Mouse (Mus musculus): ENCODE measurements around the gene Smad1. TPM values are rescaled to one million over a fixed set of nuclear protein-coding genes. Genes with fewer than 3 reads are reported as not detected.

The Smad1 gene
- total RNA-seq, 1 experiment from 2014 or later, result 30.6 TPM

GRCm38 (mm10) chr8:79360302-79360701 is 39.0 kb downstream of the Smad1 start:
- DNase-seq, result no peak

GRCm38 (mm10) chr8:79355721-79356434 is 43.4 kb downstream of the Smad1 start:
- DNase-seq, result no peak

GRCm38 (mm10) chr8:79354009-79354408 is 45.3 kb downstream of the Smad1 start:
- DNase-seq, result no peak

- DNase-seq, result no peak
Observed at GRCm38 (mm10) chr8:79351916-79352315, 47.4 kb downstream of the Smad1 start.

GRCm38 (mm10) chr8:79350805-79351204 is 48.5 kb downstream of the Smad1 start:
- no peak for DNase-seq

DNA sequence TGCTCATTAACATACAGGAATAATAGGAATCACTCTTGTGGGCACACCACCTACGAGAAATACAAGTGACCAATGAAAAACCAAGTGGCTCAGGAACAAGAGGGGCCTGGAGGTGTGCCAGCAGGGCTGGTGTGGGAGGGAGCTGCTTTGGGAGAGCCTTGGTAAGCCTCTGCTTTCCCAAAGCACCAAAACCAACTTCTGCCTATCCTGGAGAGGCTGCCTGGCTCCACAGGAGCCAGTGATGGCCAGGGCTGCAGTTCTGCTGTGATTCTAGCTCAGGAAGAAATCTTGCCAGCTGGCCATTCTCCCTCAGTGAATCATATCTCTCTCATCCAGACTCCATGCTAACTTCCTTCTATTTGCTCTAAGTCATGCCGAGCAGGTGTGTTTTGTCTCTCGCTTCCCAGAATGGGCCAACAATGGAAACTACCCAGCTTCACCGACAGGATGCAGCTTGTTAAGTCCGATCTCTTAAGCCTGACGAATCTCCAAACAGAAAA is 49.2 kb downstream of the Smad1 start:
- DNase-seq, result no peak

- no peak for DNase-seq
Observed at GRCm38 (mm10) chr8:79346414-79346813, 52.9 kb downstream of the Smad1 start.

DNA sequence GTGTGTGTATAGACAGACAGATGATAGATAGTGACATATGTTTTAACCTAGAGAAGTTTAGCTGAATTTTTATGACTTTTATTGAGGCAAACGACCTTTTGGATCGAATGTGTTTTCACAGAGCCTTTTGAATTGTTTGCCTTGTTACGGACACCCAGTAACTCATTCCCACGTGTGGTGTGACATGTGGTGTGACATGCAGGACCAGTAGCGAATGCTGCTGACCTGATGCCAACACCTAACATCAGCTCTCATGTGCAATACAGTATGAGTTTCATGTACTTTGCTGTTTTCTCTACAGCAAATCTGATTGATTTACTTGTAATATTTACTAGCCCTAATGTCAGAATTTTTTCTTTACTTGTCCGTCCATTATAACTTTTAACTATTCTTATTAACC is 53.5 kb downstream of the Smad1 start:
- DNase-seq, result no peak

DNA sequence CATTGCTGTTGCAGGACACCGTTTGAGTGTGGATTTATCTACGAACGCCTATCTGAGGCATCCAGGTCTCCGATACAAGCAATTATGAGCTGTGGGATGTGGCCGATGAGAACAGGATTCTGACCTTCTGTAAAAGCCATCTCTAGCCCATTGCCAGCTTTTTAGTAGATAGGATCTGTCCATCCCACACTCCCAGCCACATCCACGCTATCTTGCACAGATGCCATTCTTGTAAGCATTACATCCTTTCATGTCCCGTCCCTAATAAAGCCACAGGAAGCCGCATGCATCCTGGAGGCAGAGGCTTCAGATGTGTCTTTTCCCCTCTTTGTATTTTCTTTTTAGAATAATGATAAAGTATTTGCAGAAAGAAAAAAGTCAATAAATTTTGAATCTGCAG is 58.1 kb downstream of the Smad1 start:
- DNase-seq, result no peak

GRCm38 (mm10) chr8:79339555-79339954 is 59.8 kb downstream of the Smad1 start:
- DNase-seq, result peak; percentile 62

DNA sequence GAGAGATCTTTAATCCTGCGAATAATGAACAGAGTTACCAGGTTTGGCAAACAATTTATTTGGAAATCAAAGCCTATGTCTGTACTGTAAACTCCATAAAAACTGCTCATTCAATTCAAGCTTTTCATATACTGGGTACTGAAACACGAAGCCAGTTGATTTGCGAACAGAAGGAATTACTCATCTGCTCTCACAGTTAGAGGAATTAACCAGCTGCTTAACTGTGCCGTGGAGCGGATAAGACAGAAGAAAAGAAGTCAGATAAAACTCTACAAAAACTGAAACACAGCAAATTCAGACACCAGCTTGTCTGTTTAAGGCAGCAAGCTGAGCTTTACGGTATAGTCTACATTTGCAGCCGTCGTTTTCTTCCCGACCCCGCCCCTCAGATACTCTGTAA is 60.7 kb downstream of the Smad1 start:
- DNase-seq, result no peak

DNA sequence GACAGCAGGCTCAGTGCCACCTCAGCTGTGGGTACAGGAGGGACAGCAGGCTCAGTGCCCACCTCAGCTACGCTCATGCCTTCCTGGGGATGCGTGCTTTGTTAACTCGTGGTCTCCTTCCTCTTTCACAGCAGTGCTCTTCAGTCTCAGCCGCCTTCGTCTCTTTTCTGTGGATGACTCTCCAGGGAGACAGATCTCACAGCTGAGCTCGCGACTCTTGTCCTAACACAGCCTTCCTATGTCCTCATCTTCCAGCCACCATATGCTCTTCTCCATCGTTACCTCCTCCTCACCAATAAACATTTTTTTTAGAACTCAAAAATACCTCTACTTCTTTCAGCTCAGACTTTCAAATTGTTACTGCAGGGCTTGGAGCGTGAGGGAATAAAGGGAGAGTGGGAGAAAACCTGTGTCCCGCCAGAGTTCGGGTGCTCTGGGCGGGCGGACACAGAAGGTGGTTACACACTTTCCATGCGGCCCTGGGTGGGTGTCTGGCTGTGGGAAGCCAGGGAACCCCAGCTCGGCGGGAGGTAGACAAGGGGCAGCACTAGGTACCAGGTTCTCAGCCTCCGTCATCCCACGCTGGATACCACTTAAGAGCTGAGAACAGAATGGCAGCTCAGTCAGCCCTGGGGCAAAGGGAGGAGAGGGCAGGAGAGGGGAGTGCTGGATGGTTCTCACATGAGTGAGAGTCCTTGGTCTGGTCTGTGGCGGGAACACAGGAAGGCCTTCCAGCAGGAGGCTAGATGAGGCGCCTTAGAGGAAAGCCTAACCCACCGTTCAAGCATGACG is 67.0 kb downstream of the Smad1 start:
- DNase-seq, result no peak

- no peak for DNase-seq
Observed at GRCm38 (mm10) chr8:79331571-79331970, 67.7 kb downstream of the Smad1 start.

- no peak for DNase-seq
Observed at GRCm38 (mm10) chr8:79331017-79331416, 68.3 kb downstream of the Smad1 start.

GRCm38 (mm10) chr8:79329735-79330134 is 69.6 kb downstream of the Smad1 start:
- DNase-seq, result no peak

- DNase-seq, result no peak
Observed at GRCm38 (mm10) chr8:79329182-79329581, 70.1 kb downstream of the Smad1 start.

GRCm38 (mm10) chr8:79325510-79325909 is 73.8 kb downstream of the Smad1 start:
- peak; percentile 22 for DNase-seq

- no peak for DNase-seq
Observed at GRCm38 (mm10) chr8:79324928-79325327, 74.4 kb downstream of the Smad1 start.

DNA sequence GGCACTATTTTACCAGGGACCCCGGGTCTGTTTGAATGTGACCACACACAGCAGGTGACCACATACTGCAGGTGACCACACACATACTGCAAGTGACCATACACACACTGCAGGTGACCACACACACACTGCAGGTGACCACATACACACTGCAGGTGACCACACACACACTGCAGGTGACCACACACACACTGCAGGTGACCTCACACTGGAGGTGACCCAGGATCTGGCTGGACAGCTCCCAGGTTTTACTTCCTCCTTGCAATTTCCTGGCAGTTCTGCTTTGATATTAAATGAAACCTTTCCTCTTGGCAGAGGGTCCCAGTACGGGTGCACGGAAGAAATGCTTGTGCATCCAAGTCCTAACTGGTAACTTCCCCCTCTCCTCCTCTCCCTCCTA is 75.3 kb downstream of the Smad1 start:
- no peak for DNase-seq

DNA sequence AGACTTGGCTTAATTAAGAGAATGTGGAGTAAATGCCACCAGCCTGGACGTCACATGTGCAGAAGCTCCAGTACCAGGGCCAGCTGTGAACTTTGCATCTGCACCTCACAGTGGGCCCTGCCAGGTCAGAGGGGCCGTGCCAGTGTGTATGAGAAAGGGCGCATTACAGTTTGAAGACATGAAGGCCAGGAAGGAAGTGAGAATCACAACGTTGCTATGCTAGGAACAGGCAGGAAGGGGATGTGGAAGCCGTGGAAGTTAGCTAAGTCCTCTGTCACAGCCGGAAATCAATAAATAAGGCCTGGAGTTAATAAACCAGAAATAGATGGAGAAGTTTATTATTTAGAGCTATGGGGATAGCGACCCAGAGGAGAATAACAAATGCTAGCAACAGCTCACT is 76.2 kb downstream of the Smad1 start:
- DNase-seq, result peak; percentile 27

DNA sequence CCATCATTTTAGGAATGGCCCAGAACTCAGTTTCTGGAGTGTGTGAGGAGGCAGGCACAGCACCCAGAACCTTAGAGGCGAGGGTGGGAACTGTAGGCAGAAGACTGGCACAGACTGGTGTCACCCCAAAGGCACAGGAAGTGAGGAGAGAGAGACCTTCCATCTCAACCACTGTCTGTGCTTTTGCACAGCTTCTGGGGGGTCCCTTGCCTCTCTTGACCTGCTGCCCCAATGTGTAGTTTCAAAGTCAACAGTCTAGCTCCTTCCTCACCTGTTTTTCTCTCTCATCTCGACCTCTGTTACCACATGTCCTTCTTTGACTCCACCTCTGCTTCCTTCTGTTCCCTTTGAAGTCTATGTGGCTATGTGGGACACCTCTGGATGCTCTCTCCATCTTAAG is 88.5 kb downstream of the Smad1 start:
- DNase-seq, result no peak

- no peak for DNase-seq
Observed at GRCm38 (mm10) chr8:79305941-79306340, 93.4 kb downstream of the Smad1 start.

DNA sequence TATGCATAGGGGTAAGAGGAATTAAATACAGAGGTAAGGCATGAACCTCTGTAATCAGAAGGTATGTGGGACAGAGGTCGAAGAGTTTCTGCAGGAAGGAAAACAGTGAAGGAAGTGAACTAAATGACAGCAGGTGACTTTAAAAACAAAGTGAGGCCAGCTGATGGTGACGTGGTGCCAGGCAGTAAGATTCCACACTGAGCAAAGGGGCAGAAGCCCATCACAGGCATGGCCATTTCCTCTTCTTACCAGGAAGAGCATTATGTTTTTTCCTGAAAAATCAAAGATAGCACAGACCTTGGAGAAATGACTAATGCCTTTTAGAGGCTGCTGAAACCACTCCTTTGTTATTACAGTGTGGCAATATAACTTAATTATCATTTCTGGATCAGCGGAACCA is 97.8 kb downstream of the Smad1 start:
- no peak for DNase-seq

DNA sequence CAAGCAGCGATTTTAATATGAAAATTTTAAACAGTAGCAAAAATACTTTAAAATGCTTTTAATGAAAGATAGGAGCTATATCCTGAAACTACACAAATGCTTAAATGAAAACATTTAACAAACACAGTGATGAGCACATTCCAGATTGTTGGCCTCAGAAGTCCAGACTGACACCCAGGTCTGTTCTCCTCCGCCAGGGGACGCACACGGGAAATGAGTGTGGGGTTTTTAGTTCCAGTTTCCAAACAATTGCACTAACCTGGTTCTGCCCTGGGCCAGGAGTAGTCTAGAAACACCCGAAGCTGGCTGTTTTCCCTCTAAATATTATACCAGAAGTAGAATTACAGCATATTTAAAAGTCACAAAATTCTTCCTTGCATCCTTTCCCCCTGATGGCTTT is 99.6 kb downstream of the Smad1 start:
- no peak for DNase-seq

Data from adrenal gland, postnatal 14 days (tissue).